Mouse (Mus musculus) heart, adult 2 months (tissue): Measurements from ENCODE around the gene Adam1a. TPM values are rescaled to one million over a fixed set of nuclear protein-coding genes. Genes with fewer than 3 reads are reported as not detected.

Experiments used
- DNase-seq, 2 experiments: peaks; one replicate each; pipeline ENCODE4 v3.0.0; 2021
- H3K27ac ChIP-seq: fragments of 200-600 bp; 2 replicates; pipeline ENCODE4 v1.8.1; 2022
- H3K27me3 ChIP-seq: fragments of 200-500 bp; 2 replicates; pipeline ENCODE4 v1.6.1; 2012; ENCODE audit warnings: mild to moderate bottlenecking, low read length, inconsistent platforms, mixed read lengths; ENCODE audit not compliant: control insufficient read depth, insufficient read depth
- H3K36me3 ChIP-seq: fragments of 200-500 bp; 2 replicates; pipeline ENCODE4 v1.6.1; 2012; ENCODE audit warnings: low read length, inconsistent platforms; ENCODE audit not compliant: control insufficient read depth, insufficient read depth
- H3K4me1 ChIP-seq: fragments of 200-500 bp; 2 replicates; pipeline ENCODE4 v1.6.1; 2011; ENCODE audit warnings: low read length; ENCODE audit not compliant: control insufficient read depth, insufficient read depth
- H3K4me3 ChIP-seq: fragments of 200-600 bp; 2 replicates; pipeline ENCODE4 v1.8.1; 2022
- H3K79me2 ChIP-seq: fragments of 200-500 bp; replicated peaks from 2 replicates; pipeline ENCODE4 v1.6.1; 2012; ENCODE audit warnings: mild to moderate bottlenecking, inconsistent platforms, low read length, moderate library complexity, mixed read lengths; ENCODE audit not compliant: control insufficient read depth, insufficient read depth
- H3K9ac ChIP-seq: fragments of 200-500 bp; 2 replicates; pipeline ENCODE4 v1.6.1; 2012; ENCODE audit warnings: low read depth, mild to moderate bottlenecking, control low read depth, inconsistent platforms, low read length, mixed read lengths
- CTCF ChIP-seq: fragments of 200-600 bp; IDR thresholded peaks from 2 replicates; pipeline ENCODE4 v1.8.1; 2022; ENCODE audit warnings: antibody characterized with exemption, mild to moderate bottlenecking, moderate library complexity
- EP300 ChIP-seq: fragments of 200-500 bp; IDR thresholded peaks from 2 replicates; pipeline ENCODE4 v1.6.1; 2011; ENCODE audit warnings: low read depth, low read length, control low read depth; ENCODE audit not compliant: insufficient read depth
- POLR2A ChIP-seq: fragments of 200-500 bp; IDR thresholded peaks from 2 replicates; pipeline ENCODE4 v1.6.1; 2011; ENCODE audit warnings: mild to moderate bottlenecking, low read depth, low read length, control low read depth; ENCODE audit not compliant: insufficient read depth
- WGBS: fragments of 180-500 bp; shearing (Covaris S2); methylation state at CpG from one replicate; pipeline ENCODE4 v1.1.7; 2018; 5-methylcytosine and 5-hydroxymethylcytosine counted together
- intact Hi-C: fragments of 180-260 bp; cut with DNase I; formaldehyde crosslinking; loops from one replicate; pipeline ENCODE4 v1.15.1; 2025
- polyA plus RNA-seq: library from polyadenylated mRNA; depleted of rRNA; stranded (reverse); fragments of >200 nt; gene quantifications from 2 replicates; pipeline ENCODE4 v1.2.3, GENCODE M21; 2012
- total RNA-seq, 2 experiments: library from RNA; stranded (reverse); gene quantifications; 2 replicates each; pipeline ENCODE4 v1.2.3; 2021

Adam1a gene
- total and polyA plus RNA-seq, 3 experiments: 1.0 to 3.4 (median 2.5) TPM

GRCm38 (mm10) chr5:121540066-121540465 is 5.2 kb downstream of the Adam1a start:
- 94% methylated on average over 5 of the region's 5 CpGs for WGBS
- H3K27ac ChIP-seq: no peak overlapping the region
- H3K79me2 ChIP-seq: no peaks in the 10 kb centered on the region; the same call in none of the 2 replicates
- H3K4me1 ChIP-seq: peaks cover 4% of the 10 kb centered on the region
- H3K4me3 ChIP-seq: no peak overlapping the region
- H3K9ac ChIP-seq: no peak overlapping the region
- intact Hi-C loops: no loop called here
- TF ChIP-seq EP300 (no peak), POLR2A (no peak), CTCF (no peak)
- DNase-seq: no peak
- peaks cover 3% of the 10 kb centered on the region; the same call in 1 of the 2 replicates for H3K36me3 ChIP-seq
- H3K27me3 ChIP-seq: no peaks in the 10 kb centered on the region

DNA sequence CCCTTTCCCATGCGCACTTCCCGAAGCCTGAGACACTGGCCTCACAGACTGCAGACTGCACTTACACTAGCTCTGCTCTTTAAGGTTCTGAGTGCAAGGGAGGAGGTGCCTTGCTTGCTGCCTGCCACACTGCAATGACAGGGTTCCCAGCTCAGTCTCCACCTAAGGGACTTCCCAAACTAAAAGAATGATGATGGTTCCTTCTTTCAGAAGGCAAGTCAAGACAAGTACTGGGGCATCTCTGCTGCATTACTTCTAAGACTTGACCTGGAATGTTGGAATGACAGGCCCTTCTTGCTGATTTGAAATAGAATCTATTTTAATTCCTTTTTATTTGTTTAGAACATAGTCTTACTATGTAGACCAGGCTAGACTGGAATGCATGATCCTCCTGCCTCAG is 7.7 kb downstream of the Adam1a start:
- Histone ChIP-seq H3K36me3 (no peaks in the 10 kb centered on the region), H3K4me1 (no peaks in the 10 kb centered on the region), H3K79me2 (no peaks in the 10 kb centered on the region; the same call in 1 of the 2 replicates), H3K27me3 (no peaks in the 10 kb centered on the region), H3K9ac (no peak overlapping the region), H3K27ac (no peak overlapping the region), H3K4me3 (no peak overlapping the region)
- DNase-seq: no peak
- no peak for TF ChIP-seq POLR2A
- TF ChIP-seq EP300: no peak
- TF ChIP-seq CTCF: no peak
- 47% methylated on average over 2 of the region's 2 CpGs for WGBS
- intact Hi-C loops: no loop called here

DNA sequence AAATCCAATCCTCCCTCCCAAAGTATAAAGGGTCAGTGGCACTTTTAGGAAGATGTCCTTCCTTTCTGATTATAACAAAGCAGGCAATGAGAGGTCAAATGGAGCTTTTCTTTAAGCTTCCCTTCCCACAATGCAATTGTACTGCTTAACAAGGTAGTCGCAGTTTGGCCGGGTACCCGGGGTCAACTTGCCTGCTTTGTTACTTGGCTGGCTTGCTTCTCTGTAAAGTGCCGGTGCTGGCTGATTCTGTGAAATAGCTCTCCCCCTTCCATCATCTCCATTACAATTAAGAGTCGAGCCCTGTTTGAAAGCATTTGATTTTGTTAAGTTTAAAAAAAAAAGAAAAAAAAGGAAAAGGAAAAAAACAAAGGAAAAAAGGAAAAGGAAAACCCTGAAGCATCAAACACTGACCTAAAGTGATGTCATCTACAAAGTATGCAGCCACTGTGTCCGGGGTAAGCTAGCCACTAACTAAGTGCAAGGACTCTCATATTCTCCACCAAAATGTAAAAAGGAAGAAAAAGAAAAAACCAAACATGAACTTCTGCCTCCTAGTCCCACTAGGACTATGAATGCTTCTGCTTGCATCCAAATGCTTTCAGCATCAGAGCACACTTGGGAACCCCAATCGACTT is 8.2 kb downstream of the Adam1a start:
- Histone ChIP-seq H3K27ac (no peak overlapping the region), H3K79me2 (no peaks in the 10 kb centered on the region; the same call in 1 of the 2 replicates), H3K4me1 (no peaks in the 10 kb centered on the region), H3K4me3 (no peak overlapping the region), H3K9ac (no peak overlapping the region), H3K36me3 (no peaks in the 10 kb centered on the region), H3K27me3 (no peaks in the 10 kb centered on the region)
- TF ChIP-seq EP300 (no peak), CTCF (no peak), POLR2A (no peak)
- 39% methylated on average over 7 of the region's 7 CpGs for WGBS
- no peak for DNase-seq
- intact Hi-C loops: no loop called here

DNA sequence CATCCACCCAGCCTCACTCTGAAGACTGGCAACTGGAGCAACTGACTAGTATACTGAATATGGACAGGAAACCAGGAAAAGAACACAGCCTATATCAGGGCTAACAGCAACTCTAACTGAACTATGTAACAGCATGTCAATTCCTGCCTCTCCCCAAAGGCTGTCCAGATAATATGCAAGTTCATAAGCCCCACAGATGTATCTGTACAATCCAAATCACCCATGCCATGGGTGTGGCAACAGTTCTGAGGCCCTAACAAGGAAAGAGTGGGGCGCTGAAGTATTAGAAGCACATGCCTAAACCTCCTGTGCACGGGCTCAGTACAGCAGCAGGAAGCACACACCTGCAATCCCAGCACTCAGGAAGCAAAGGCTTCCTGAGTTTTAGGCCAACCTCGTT is 10.2 kb downstream of the Adam1a start:
- Histone ChIP-seq H3K4me1 (no peaks in the 10 kb centered on the region), H3K27me3 (no peaks in the 10 kb centered on the region), H3K27ac (no peak overlapping the region), H3K36me3 (no peaks in the 10 kb centered on the region), H3K79me2 (no peaks in the 10 kb centered on the region), H3K9ac (no peak overlapping the region), H3K4me3 (no peak overlapping the region)
- DNase-seq: no peak
- TF ChIP-seq POLR2A (no peak), CTCF (no peak), EP300 (no peak)
- intact Hi-C loops: no loop called here
- 67% methylated on average over 3 of the region's 3 CpGs for WGBS

DNA sequence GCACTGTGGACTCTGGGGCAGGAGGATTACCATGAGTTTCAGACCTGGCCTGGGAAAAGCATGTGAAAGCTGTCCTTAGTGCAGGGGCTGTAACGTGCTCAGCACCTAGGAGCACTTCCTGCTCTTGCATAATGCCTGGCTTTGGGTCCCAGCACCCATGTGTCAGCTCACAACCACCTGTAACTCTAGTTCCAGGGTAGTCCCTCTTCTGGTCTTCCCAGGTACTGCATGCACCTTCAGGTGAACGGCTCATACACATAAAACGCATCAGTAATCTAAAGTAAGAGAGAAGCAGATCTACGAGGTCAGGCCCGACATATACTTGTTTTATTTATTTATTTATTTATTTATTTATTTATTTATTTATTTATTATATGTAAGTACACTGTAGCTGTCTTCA is 10.8 kb downstream of the Adam1a start:
- Histone ChIP-seq H3K79me2 (no peaks in the 10 kb centered on the region), H3K4me1 (no peaks in the 10 kb centered on the region), H3K9ac (no peak overlapping the region), H3K36me3 (no peaks in the 10 kb centered on the region), H3K27ac (no peak overlapping the region), H3K27me3 (no peaks in the 10 kb centered on the region), H3K4me3 (no peak overlapping the region)
- 91% methylated on average over 5 of the region's 5 CpGs for WGBS
- TF ChIP-seq CTCF (peak; percentile 56), POLR2A (no peak)
- intact Hi-C loops: no loop called here
- no peak for DNase-seq

GRCm38 (mm10) chr5:121526961-121527360 is 18.3 kb downstream of the Adam1a start:
- no peaks in the 10 kb centered on the region; the same call in 1 of the 2 replicates for H3K4me1 ChIP-seq
- H3K4me3 ChIP-seq: no peak overlapping the region
- WGBS: 53% methylated on average over 8 of the region's 8 CpGs
- no peak for TF ChIP-seq EP300
- no peak for TF ChIP-seq CTCF
- TF ChIP-seq POLR2A: no peak
- H3K79me2 ChIP-seq: no peaks in the 10 kb centered on the region
- peak overlapping the region; percentile 38 for H3K27ac ChIP-seq
- H3K27me3 ChIP-seq: no peaks in the 10 kb centered on the region
- H3K36me3 ChIP-seq: no peaks in the 10 kb centered on the region
- intact Hi-C loops: no loop called here
- DNase-seq: peak in 1 of 2 experiments; percentile 33
- no peak overlapping the region for H3K9ac ChIP-seq
